Mouse (Mus musculus): ENCODE results near the gene Rbck1.

Rbck1 gene

DNA sequence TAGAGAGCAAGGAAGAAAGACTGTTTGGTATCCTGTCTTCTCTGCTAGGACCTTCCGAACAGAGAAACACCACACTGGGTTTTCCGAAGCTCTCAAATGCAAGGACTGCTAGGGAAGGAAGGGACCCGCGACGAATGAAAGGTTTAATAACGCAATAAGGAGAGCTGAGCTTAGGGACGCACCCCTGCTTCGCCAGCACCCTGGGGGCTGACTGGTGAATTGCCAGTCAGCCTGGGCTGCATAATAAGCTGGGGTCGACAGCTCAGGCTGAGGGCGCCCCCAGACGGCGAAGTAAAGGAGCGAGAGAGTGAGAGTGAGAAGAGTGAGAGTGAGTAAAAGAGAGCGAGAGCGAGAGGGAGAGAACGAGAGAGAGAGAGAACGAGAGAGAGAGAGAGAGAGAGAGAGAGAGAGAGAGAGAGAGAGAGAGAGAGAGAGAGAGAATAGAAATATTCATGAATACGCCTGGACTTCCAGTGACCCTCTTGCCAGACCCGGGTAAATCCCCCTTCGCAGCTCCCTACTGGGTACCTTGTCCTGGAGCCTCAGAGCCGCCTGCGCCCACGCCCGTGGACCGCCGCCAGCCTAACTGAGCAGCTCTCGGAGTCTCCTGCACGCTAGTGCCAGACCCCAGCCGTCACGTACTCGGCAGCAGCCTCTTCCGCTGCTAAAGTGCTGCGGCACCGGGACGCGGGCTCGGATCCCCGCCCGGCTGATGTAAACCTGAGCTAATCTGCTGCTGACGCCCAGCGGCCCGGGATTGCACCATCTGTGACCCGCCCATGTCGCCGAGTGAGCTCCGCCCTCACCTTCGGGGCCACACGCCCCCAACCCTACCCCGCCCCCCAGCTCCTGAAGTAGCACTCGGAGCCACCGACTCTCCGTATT lies 11.1 kb upstream of the Rbck1 start, which contains the start of gene Trib3:
Gene Trib3, minus strand, starts transcription at position 704 of the 885 bp plus-strand sequence.
- peak; percentile 62 for DNase-seq (ENCODE audit: low spot score)

DNA sequence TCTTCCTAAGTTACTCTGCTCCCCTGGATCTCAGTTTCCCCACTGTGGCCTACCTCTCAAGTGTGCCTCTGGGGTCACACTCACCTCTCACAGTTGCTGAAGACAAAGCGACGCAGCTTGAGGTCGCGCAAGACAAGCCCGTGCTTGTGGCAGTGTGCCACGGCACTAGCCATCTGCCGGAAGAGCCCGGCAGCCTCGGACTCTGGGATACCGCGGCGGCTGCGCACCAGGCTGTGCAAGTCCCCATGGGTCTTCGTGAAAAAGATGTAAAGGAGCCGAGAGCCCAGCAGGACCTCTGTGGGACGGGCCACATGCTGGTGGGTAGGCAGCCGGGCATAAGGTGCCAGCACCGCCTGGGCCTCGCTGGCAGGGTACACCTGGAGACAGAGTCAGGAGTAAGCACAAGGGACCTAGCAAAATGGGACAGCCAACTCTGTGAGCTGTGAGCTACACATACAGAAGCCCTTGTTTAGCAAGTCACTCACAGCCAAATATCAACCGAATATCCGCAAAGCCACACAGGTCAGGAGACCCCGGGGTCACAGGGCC lies 7.3 kb upstream of the Rbck1 start:
- no peak for DNase-seq (ENCODE audit: low spot score)

DNA sequence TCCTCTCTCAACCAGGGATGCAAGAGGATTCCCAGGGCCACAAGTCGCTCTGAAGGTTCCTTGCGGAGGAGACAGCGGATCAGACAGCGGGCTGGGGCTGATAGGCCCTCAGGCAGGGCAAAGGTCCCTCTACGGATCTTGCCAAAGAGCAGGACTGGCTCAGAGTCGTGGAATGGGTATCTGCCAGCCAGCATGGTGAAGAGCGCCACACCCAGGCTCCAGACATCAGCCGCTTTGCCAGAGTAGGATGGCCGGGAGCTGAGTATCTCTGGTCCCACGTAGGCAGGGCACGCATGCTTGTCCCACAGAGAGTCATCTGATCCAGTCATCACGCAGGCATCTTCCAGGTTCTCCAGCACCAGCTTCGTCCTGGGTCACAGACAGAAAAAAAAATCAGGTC lies 5.9 kb upstream of the Rbck1 start:
- DNase-seq (ENCODE audit: low spot score), result no peak

DNA sequence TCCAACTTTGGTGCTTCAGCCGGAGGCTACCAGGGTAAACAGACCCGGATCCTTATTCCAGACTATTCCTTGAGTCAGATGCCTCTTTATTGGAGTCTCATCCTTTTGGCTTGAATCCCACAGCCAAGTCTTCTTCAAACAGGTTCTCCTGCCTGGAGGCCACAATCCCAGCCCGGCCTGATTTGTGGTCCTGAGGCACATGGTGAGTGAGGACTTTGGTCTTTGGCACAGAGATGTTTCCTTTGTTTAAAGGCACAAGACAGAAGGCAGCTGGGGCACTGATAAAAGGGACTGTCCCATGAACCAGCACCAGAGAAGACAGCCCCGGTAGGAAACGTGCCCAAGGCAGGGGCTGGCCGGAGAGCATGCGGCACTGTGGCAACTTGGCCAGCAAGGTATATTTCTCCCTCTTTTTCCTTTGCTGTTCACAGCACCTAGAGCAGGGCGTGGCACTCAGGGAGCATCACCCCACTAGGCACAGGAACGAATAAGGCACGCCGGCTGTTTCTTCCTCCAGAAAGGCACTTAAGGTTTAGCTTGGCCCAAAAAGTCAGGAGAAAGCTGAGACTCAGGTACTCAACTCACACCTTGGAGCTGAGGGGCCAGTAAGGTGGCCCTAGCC lies 5.2 kb upstream of the Rbck1 start:
- DNase-seq (ENCODE audit: low spot score), result no peak

DNA sequence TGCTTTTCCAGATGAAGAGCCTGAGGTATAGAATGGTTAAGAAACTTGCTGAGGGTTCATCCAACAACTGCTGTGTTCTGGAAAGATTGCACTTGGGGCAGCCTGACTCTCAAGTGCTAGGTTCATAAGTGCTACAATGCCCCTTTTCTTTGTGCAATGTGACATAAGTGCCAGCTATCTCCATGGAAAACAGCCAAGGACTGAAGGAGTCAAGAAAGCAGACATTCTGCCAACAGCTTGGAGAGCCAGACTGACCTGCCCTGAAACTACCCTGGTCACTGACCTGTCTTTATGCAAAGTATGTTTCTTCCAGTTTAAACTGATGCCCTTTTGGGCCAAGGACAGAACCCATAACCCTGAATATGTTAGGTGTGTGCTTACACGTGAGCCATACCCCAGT lies 4.4 kb upstream of the Rbck1 start:
- no peak for DNase-seq (ENCODE audit: low spot score)

DNA sequence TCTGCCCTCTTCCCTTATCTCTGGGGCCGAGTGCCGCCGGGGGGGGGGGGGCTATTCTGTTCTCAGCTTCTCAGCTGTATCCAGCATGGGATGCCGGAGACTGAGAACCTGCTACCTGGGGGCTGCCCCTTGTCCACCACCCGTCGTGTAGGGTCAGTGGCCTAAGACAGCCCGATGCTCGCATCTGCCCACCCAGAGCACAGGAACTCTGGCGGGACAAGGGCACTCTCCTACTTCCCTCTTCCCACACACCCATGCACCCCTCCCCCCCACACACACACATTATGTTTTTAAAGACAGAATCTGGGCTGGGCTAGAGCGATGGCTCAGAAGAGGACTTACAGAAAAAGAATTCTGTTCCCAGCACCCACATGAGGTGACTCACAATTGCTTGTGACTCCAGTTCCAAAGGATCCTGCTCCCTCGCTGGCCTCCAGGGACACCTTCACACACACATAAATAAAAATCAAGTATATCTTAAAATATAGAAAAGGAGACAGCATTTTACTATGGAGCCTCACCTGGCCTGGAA lies 2.9 kb upstream of the Rbck1 start:
- no peak for DNase-seq (ENCODE audit: low spot score)

DNA sequence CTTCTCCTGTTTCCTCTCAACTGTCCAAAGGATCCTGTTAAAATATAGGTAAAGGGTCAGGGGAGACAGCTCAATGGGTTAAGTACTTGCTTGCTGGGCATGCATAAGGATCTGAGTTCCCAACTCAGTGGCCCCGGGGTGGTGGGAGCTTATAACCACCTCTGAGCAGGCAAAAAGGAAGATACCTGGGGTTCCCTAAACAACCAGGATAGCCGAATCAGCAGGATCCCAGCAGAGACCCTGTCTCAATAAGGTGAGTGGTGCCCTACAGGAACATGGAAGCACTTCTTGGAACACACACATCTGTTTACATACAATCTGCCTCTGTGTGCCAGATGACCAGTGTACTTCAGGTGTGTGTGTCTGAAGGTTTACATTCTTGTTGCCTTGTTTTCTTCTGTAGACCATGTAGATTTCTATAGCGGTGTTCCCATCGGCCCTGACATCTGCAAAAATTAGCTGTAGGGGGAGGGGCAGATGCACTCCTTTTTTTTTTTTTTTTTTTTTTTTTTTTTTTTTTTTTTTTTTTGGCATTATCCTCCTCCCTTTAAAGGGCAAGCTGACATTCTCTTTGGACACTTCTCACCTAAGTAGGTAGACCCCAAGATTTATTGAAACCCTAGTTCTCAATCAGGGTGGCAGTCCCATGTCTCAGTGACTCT lies 1.0 kb upstream of the Rbck1 start:
- no peak for DNase-seq (ENCODE audit: low spot score)

DNA sequence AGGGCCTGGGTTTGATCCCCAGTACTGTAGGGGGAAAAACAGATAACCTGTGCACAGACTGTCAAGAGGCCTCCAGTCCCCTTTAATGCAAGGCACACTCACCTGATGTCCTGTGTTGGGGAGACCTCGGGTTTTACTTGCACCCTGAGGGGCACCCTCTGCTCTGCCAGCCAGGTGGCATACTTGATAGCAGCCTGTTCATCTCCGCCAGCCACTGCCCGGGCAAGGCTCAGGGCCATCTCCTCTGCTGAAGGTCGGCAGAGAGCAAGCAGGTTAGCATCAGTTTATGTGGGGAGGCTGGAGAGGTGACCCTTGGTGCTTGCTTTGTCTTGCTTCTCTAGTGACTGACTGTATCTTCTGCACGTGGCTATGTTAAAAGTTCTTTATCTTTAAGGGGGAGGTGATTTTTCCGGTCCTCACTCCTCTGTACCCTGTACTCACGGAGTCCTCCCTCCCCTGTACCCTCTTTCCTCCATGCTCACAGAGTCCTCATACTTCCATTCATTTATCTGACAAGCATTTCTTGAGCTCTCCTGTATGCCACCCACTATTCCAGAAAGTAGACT lies 1.5 kb downstream of the Rbck1 start:
- no peak for DNase-seq (ENCODE audit: low spot score)

DNA sequence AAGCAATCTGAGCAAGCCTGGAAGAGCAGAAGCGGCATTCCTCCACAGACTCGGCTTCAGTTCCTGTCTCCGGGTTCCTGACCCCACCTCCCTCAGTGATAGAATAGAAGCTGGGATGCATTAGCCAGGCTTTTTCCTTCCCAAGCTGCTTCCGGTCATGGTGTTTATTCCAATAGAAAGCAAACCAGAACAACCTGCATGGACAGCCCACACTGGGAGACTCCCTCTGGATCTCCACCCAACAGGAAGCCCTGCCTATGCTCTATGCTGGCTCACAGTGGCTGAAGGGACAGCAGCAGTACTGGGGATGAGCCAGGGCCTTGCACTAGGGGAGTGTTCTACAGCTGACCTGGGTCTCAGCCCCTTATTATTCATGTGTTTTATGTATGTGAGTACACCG lies 4.5 kb downstream of the Rbck1 start:
- DNase-seq (ENCODE audit: low spot score), result no peak

DNA sequence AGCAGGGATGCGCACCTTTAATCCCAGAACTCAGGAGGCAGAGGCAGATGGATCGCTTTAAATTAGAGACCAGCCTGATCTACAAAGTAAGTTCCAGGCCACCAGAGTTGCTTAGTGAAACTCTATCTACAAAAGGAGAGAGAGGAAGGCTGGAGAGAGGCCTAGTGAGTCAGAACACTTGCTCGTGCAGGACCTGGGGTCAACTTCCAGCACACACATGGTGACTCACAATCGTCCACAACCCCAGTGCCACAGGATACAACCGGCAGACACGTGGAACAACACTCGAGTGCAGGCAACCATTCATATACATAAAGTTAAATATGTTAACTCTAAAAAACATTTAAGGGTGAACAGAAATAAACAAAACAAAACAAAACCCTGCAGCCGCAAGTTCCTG lies 5.8 kb downstream of the Rbck1 start:
- no peak for DNase-seq (ENCODE audit: low spot score)

DNA sequence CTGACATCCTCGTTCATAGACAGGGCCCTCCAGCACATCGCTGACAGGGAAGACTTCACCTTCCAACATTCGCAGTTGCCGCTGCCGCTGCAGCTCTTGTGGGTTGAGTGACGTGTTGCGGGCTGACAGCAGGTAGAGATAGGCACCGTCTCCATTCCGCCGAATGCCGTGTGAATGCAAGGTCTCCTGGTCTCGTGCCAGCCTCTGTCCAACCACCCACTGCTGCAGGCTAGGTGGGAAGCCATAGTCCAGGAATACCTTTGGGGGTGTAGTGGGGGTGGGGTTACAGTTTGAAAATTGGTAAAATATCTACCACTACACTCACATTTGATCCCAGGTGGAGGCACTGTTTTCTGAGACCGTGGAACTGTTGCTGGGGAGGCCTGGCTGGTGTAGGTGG lies 6.3 kb downstream of the Rbck1 start:
- DNase-seq (ENCODE audit: low spot score), result no peak

DNA sequence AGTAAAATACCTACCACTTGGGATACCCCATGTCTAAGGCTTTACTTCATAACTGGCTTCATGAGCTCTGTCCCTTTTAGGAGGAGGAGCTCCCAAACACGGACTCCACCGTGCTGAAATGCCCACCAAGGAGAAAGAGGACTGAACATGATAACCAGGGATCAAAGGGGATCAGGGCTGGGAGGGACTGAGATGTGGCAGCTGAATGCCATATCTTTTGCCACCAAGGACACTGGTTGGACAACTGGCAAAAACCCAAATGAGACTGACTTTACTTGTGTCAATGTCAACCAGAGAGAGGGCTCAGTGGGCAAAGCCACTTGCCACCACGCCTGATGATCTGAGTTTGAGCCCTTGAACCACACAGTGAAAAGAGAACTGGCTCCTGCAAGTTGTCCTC lies 7.6 kb downstream of the Rbck1 start:
- no peak for DNase-seq (ENCODE audit: low spot score)

DNA sequence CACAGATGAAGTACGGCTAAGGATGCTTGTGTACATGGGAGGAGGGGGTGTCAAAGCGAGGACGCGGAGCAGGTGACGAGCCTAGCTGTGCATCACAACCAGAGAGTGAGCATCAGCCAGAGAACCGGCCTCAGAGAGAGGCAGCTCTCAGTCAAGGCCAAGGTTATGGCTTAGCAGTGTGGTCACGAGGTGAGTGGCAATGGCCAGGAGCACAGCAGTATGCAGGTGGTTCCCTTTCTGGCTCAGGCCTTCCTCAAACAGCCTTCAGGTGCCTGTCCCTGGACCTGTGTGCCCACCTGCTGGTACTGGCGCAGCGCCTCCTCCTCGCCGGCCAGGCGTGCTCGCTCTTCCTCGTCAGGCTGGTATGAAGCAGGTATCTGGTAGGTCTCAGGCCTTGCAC lies 8.5 kb downstream of the Rbck1 start:
- no peak for DNase-seq (ENCODE audit: low spot score)

DNA sequence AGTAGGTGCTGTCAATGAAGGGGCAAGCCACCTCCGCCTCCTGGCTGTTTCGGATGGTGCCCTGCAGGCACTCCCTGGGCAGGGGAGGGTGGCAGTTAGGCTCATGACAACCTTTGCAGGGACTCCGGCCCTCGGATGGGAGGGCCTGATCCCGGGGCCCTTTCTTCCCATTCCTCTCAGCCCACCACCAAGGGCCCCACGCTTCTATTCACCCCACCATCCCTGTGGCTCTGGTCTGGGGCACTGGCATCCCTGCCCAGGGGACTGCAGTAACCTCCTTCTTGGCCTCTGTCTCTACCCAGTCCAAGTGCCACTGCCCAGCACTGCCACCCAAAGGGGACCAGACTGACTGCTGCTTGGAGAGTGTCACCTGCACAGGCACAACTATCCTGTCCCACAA lies 10.3 kb downstream of the Rbck1 start:
- DNase-seq (ENCODE audit: low spot score), result no peak

DNA sequence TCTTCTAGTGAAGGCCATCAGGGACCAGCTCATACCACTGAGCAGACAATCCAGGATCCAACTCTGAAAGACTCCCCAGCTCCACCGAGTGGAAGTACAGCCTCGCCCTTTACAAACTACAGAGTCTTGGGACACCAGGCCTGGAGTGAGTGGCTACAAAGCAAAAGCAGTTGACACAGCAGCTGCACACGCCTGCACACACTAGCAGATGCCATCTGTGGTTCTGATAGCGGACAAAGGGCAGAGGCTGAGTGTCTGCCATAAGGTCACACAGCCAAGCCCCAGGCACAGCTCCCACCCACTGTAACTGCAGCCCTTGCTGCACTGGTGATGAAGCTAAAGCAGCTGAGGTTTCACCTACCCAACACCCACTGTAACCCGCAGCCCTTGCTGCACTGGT lies 10.9 kb downstream of the Rbck1 start:
- DNase-seq (ENCODE audit: low spot score), result no peak

DNA sequence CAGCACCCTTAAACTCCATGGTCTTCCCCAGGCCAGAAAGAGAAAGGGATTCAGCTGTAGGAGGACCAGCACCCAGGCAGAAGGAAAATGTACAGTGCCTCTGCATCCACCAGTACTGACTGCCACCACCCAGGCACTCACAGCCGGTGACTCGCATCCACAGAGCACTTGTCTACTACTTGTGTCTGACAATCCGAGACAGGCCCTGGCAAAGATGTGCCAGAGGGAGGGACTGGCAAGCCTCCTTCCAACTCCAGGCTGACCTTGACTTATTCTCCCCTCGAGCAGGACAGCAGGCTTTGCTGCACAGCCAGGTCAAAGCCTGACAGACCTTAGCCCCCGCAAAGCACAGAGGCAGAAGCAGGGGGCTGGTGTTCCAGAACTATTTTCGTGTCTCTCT lies 15.4 kb downstream of the Rbck1 start:
- DNase-seq (ENCODE audit: low spot score), result no peak

DNA sequence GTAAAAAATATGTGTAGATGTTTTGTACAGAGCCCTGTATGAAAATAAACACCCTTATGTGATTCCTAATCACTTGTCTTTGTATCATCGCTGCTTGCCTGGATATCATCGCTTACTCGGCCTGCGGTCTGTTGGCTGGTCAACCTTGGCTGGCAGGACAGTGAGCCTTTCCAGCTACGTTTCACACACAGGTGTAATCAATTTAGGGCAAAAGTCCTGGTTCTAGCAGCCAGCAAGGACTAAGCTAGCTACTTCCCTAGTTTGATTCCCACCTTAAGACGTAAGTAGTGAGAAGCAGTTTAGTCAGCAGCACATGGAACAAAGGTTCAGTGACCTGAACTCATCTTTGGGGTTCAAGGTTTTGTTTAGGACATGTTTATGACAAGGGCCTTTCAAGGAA lies 18.5 kb downstream of the Rbck1 start:
- no peak for DNase-seq (ENCODE audit: low spot score)

DNA sequence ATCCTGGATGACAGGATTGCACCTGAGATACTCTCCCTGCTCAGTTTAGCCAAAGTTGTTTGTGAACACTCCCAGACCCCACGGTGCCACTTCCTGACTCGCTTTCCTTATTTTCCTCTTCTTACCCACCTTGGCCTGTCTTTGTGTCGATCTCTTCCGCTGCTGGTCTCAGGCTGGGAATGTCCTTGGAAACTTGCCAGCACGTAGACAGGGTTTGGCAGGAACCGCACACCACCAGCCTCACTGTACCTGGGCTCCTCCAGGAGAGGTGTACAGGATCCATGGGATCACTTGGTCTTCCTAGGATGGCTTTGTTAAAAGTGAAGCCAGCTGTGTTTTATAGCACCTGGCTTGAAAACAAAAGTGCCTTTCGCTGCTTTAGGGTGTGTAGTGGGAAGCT lies 19.5 kb downstream of the Rbck1 start:
- DNase-seq (ENCODE audit: low spot score), result no peak

DNA sequence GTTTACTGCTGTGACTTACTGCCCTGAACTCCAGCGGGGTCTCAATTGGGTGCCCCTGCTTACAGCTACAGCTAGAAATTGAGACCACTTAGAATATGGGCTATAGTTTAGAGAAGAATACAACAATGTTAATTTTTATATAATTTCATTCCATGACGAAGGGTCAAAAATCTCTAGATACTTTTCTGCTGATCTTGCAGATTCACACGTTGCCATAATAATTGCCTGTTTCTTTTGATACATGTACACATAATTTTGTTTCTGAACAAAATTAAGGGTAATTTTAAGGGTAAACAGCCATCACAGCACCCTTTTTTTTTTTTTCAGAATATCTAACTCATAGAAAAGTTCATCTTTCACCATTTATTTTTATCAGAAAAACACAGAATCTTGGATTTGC lies 25.3 kb downstream of the Rbck1 start:
- DNase-seq (ENCODE audit: low spot score), result no peak

DNA sequence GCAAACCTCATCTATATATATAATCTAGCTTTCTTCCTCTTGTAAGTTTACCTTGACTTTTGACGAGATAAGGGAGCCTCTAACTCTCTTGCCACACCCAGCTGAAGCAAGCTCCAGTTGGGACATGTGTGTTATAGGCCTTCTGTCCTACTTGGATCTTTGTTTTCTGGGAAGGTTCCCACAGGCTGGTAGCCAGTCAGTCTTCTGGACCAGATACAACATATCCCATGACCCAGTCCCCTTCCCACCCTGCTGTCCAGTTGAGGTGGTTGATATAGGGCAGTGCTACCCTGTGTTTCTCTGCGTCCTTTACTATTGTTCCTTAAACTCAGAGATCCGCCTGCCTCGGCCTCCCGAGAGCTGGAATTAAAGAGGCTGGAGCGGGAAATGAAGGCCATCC lies 27.0 kb downstream of the Rbck1 start:
- no peak for DNase-seq (ENCODE audit: low spot score)

DNA sequence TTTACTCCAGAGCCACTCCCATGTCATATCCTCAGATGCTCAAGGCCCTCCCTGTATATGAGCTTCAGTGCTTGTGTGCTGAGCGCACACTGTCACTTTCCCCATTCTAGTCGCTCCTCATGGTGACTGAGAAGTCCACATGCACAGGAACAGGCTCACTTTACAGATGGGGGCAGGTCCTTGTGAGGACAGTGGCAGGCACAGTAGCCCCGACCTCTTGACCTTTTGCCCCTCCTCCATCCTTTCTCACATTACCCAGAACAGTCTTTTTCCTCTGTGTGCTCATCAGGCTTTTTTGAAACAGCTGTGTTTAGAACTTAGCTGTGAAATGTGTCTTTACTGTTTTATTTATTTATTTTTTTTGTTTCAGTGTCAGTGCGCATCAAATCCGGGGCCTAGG lies 28.7 kb downstream of the Rbck1 start:
- no peak for DNase-seq (ENCODE audit: low spot score)

DNA sequence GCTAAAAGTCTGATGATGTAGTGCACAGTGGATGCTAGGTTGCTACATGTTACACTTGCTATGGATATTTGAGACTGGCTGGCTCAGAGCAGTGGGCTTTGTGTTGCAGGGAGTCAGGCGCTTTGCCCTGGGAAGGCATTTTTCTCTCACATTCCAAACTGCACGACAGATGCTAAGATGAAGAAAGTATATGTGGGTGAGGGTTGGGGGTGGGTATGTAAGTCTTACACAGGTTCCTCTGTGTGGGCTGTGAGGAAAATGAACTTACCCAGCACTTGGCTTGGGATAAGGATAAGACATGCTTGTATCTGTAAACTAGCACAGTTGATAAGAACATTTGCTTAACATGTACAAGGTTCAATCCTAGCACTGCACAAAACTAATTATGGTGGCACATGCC lies 29.6 kb downstream of the Rbck1 start:
- no peak for DNase-seq (ENCODE audit: low spot score)

Data from ovary, postnatal 14 days (tissue).